9 mouse cellular contexts compared by ENCODE assay signal in the genomic region with DNA sequence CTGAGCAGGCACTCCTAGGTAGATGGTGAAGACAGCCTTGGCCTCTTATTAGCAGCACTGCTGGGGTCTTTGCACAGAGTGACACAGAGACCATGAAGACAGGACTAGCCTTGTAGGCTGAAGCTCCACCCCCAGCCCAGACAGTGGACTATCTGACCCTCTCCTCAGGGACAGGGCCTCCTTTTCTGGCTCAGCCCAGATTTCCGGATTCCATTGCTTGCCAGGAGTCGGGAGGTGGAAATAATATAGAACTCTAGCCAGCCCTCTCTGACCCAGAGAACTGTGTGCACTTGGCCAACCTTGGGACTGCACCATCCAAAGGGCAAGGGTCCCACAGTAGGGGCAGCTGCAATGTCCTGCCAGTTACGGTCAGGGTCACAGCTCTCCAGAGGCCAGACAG. TPM values are rescaled to one million over a fixed set of nuclear protein-coding genes. Genes with fewer than 3 reads are reported as not detected.
DNase-seq lines count a peak whose midpoint lies in the region; ATAC-seq lines count a peak whose summit lies in the region.
"Had no signal": no experiment of that assay in that cellular context is flagged by ENCODE, and none has a peak within 500 bp of the region (broad histone marks: within the 10 kb centered on the region; RNA-seq: fewer than 3 reads in every experiment).

No protein-coding gene starts in this region.

- DNase-seq in neural tube, embryonic 10.5 days (ENCODE audit: extremely low spot score, low spot score), result no peak
- no peak for DNase-seq in heart, embryonic 10.5 days (ENCODE audit: low spot score)
- DNase-seq in kidney, postnatal 14 days, result peak; percentile 88
- no peak for DNase-seq in thymus, adult 18-20 months
- no peak for DNase-seq in cerebellum, adult 9-10 months
- DNase-seq in left cerebral cortex, postnatal 25 days (ENCODE audit: low spot score in 2 of 2), result no peak

- H3K27me3 ChIP-seq in neural tube, embryonic 12.5 days (replicated peaks), result no peaks in the 10 kb centered on the region
- no peaks in the 10 kb centered on the region for H3K27me3 ChIP-seq in heart, embryonic 10.5 days (ENCODE audit: insufficient read depth, poor library complexity, severe bottlenecking)
- H3K27me3 ChIP-seq in stomach, embryonic 14.5 days (ENCODE audit: control insufficient read depth, insufficient read depth, low read length), result no peaks in the 10 kb centered on the region
- H3K27me3 ChIP-seq: embryonic facial prominence, embryonic 13.5 days had no signal

- H3K9me3 ChIP-seq in neural tube, embryonic 12.5 days, result no peaks in the 10 kb centered on the region
- H3K9me3 ChIP-seq in heart, embryonic 10.5 days, result no peaks in the 10 kb centered on the region
- 0 out of 2 replicates have a peak, but pooled peaks cover 3% of the 10 kb centered on the region for H3K9me3 ChIP-seq in stomach, embryonic 14.5 days (ENCODE audit: control insufficient read depth, low read depth, low read length)
- H3K9me3 ChIP-seq: embryonic facial prominence, embryonic 13.5 days had no signal

- ATAC-seq in neural tube, embryonic 12.5 days (ENCODE audit: low FRiP score, low read depth), result no peak
- ATAC-seq in stomach, embryonic 14.5 days (ENCODE audit: insufficient number of reproducible peaks, insufficient read depth, low FRiP score, low read depth), result peak; percentile 76; the same call in 1 of the 2 replicates

- no peak overlapping the region for H3K4me3 ChIP-seq in neural tube, embryonic 12.5 days
- H3K4me3 ChIP-seq in heart, embryonic 10.5 days, result no peak overlapping the region
- H3K4me3 ChIP-seq in stomach, embryonic 14.5 days (ENCODE audit: low read depth, low read length), result no peak overlapping the region
- H3K4me3 ChIP-seq: embryonic facial prominence, embryonic 13.5 days had no signal

- H3K36me3 ChIP-seq in neural tube, embryonic 12.5 days, result no peaks in the 10 kb centered on the region
- H3K36me3 ChIP-seq in heart, embryonic 10.5 days, result no peaks in the 10 kb centered on the region
- H3K36me3 ChIP-seq in stomach, embryonic 14.5 days (ENCODE audit: control insufficient read depth, insufficient read depth, low read length), result no peaks in the 10 kb centered on the region

- H3K4me2 ChIP-seq in neural tube, embryonic 12.5 days (replicated peaks), result no peak overlapping the region
- no peak overlapping the region for H3K4me2 ChIP-seq in stomach, embryonic 14.5 days (replicated peaks; ENCODE audit: low read depth, low read length)
- H3K4me2 ChIP-seq: embryonic facial prominence, embryonic 13.5 days had no signal

- 0 out of 2 replicates have a peak overlapping the region, but pooled peaks have one; percentile 29 for H3K9ac ChIP-seq in neural tube, embryonic 12.5 days
- no peak overlapping the region for H3K9ac ChIP-seq in stomach, embryonic 14.5 days (replicated peaks; ENCODE audit: low read depth, low read length)
- H3K9ac ChIP-seq: embryonic facial prominence, embryonic 13.5 days had no signal

- intact Hi-C loops in left cerebral cortex, postnatal 25 days (cut with DNase I), result no loop called here

- H3K4me1 ChIP-seq in neural tube, embryonic 12.5 days, result no peaks in the 10 kb centered on the region
- H3K4me1 ChIP-seq in heart, embryonic 10.5 days, result peaks cover 20% of the 10 kb centered on the region
- H3K4me1 ChIP-seq in stomach, embryonic 14.5 days (ENCODE audit: control insufficient read depth, insufficient read depth, low read length), result peaks cover 9% of the 10 kb centered on the region; the same call in 1 of the 2 replicates
- H3K4me1 ChIP-seq: embryonic facial prominence, embryonic 13.5 days had no signal

- 76% methylated on average over 3 of the region's 3 CpGs for WGBS in neural tube, embryonic 12.5 days
- 47% methylated on average over 3 of the region's 3 CpGs for WGBS in heart, embryonic 10.5 days
- WGBS in stomach, embryonic 14.5 days, result 68% methylated on average over 3 of the region's 3 CpGs

- H3K27ac ChIP-seq in neural tube, embryonic 12.5 days, result no peak overlapping the region
- H3K27ac ChIP-seq in heart, embryonic 10.5 days, result peak overlapping the region; percentile 68
- H3K27ac ChIP-seq in stomach, embryonic 14.5 days (ENCODE audit: low read length), result peak overlapping the region; percentile 7; the same call in 1 of the 2 replicates
- H3K27ac ChIP-seq: embryonic facial prominence, embryonic 13.5 days had no signal

RNA-seq across cellular contexts. Expression of gene Cd81, which starts 10.4 kb away (rescaled TPM):
- polyA plus RNA-seq in neural tube, embryonic 12.5 days (2016; fragmentation: Nextera tagmentation; extraction: Ambion mirVana), result 255 and 258 TPM in 2 replicates
- 472 and 583 TPM in 2 replicates for polyA plus RNA-seq in heart, embryonic 10.5 days (2016; fragmentation: Nextera tagmentation; extraction: Ambion mirVana)
- polyA plus RNA-seq in stomach, embryonic 14.5 days (2014; fragmentation: Nextera tagmentation; extraction: Ambion mirVana), result 705 and 725 TPM in 2 replicates
- total RNA-seq in left cerebral cortex, postnatal 25 days (2021), result 100 to 1,000 TPM; 407 to 414 TPM

RNA-seq across cellular contexts. Expression of gene Tssc4, which starts 27.0 kb away (rescaled TPM):
- polyA plus RNA-seq in neural tube, embryonic 12.5 days (2016; fragmentation: Nextera tagmentation; extraction: Ambion mirVana), result 91.7 and 96.3 TPM in 2 replicates
- 78.0 and 99.5 TPM in 2 replicates for polyA plus RNA-seq in heart, embryonic 10.5 days (2016; fragmentation: Nextera tagmentation; extraction: Ambion mirVana)
- 61.3 and 66.6 TPM in 2 replicates for polyA plus RNA-seq in stomach, embryonic 14.5 days (2014; fragmentation: Nextera tagmentation; extraction: Ambion mirVana)
- total RNA-seq in left cerebral cortex, postnatal 25 days (2021), result 10 to 100 TPM; 40.1 to 45.4 TPM

RNA-seq across cellular contexts. Expression of gene Tspan32, which starts 37.2 kb away (rescaled TPM):
- polyA plus RNA-seq in neural tube, embryonic 12.5 days (2016; fragmentation: Nextera tagmentation; extraction: Ambion mirVana), result 1.4 and 2.2 TPM in 2 replicates
- polyA plus RNA-seq in heart, embryonic 10.5 days (2016; fragmentation: Nextera tagmentation; extraction: Ambion mirVana), result 19.3 and 21.1 TPM in 2 replicates
- polyA plus RNA-seq in stomach, embryonic 14.5 days (2014; fragmentation: Nextera tagmentation; extraction: Ambion mirVana), result 1.3 and 1.6 TPM in 2 replicates
- under 1 TPM in 1 of 2 experiments, not detected in 1; 0.23 TPM for total RNA-seq in left cerebral cortex, postnatal 25 days (2021)

RNA-seq across cellular contexts. Expression of gene Trpm5, which starts 52.4 kb away (rescaled TPM):
- 1.8 and 2.2 TPM in 2 replicates for polyA plus RNA-seq in neural tube, embryonic 12.5 days (2016; fragmentation: Nextera tagmentation; extraction: Ambion mirVana)
- polyA plus RNA-seq in heart, embryonic 10.5 days (2016; fragmentation: Nextera tagmentation; extraction: Ambion mirVana), result 1.1 and 1.5 TPM in 2 replicates
- polyA plus RNA-seq in stomach, embryonic 14.5 days (2014; fragmentation: Nextera tagmentation; extraction: Ambion mirVana), result 22.5 and 27.0 TPM in 2 replicates
- not detected for total RNA-seq in left cerebral cortex, postnatal 25 days (2021)
